Mouse (Mus musculus): Measurements from ENCODE around the gene Sulf2. TPM values are rescaled to one million over a fixed set of nuclear protein-coding genes. Genes with fewer than 3 reads are reported as not detected.

Gene Sulf2
- polyA plus RNA-seq, 1 experiment from 2014 or later = 73.6 TPM

DNA sequence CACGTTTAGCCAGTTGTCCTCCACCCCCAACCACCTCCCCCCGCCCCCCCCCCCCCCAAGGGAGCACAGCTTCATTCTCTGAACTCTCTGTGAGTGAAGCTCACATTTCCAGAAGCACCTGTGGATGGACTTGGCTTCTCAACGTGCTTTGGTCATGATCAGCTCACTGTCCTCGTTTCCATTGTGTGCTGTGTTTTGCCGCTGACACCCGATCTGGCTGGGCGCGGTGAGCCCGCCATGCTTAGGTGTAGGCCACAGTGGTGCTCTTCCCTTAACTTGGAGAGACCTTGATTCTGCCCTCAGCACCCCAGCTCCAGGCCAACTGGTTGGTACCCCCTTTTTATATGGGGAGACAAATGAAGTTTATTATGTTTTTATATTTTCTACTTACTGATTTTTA, 83.6 kb downstream of the Sulf2 start:
- no peaks in the 10 kb centered on the region for H3K27me3 ChIP-seq (replicated peaks; ENCODE audit: control insufficient read depth, insufficient read depth, low read length)
- 81% methylated on average over 9 of the region's 9 CpGs for WGBS
- no peak overlapping the region for H3K4me2 ChIP-seq (ENCODE audit: low read length)
- no peak overlapping the region for H3K27ac ChIP-seq (ENCODE audit: low read depth, low read length)
- H3K9ac ChIP-seq (ENCODE audit: low read depth, low read length) = no peak overlapping the region
- no peak for ATAC-seq
- no peak overlapping the region for H3K4me3 ChIP-seq (ENCODE audit: low read length)
- H3K36me3 ChIP-seq (ENCODE audit: control insufficient read depth, insufficient read depth, low read length) = peaks cover 28% of the 10 kb centered on the region
- no peaks in the 10 kb centered on the region for H3K9me3 ChIP-seq (ENCODE audit: control insufficient read depth, low read length)
- no peaks in the 10 kb centered on the region for H3K4me1 ChIP-seq (ENCODE audit: control insufficient read depth, insufficient read depth, low read depth, low read length)

DNA sequence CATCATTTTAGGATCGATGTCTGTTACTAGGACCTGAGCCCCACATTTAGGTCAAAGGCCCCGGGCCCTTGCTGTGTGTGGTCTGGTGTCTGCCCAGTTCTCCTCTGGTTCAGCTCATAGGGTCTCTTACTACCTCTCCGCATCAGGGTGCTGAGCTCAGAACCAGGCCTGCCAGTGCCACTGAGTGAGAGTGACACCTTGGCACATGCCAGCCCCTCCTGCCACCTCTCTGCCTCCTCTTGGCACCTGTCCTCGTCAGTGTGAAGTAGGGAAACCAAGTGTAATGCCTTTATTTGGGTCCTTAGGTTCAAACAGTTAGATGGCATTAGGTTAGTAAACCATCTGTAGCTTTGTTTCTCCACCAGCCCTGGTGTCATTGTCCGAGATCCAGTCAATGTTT, 84.0 kb downstream of the Sulf2 start:
- no peaks in the 10 kb centered on the region for H3K27me3 ChIP-seq (replicated peaks; ENCODE audit: control insufficient read depth, insufficient read depth, low read length)
- no peaks in the 10 kb centered on the region for H3K4me1 ChIP-seq (ENCODE audit: control insufficient read depth, insufficient read depth, low read depth, low read length)
- H3K27ac ChIP-seq (ENCODE audit: low read depth, low read length) = no peak overlapping the region
- H3K9me3 ChIP-seq (ENCODE audit: control insufficient read depth, low read length) = no peaks in the 10 kb centered on the region
- ATAC-seq = no peak
- H3K36me3 ChIP-seq (ENCODE audit: control insufficient read depth, insufficient read depth, low read length) = peaks cover 28% of the 10 kb centered on the region
- H3K9ac ChIP-seq (ENCODE audit: low read depth, low read length) = no peak overlapping the region
- 86% methylated on average over 5 of the region's 5 CpGs for WGBS
- H3K4me2 ChIP-seq (ENCODE audit: low read length) = no peak overlapping the region
- H3K4me3 ChIP-seq (ENCODE audit: low read length) = no peak overlapping the region

DNA sequence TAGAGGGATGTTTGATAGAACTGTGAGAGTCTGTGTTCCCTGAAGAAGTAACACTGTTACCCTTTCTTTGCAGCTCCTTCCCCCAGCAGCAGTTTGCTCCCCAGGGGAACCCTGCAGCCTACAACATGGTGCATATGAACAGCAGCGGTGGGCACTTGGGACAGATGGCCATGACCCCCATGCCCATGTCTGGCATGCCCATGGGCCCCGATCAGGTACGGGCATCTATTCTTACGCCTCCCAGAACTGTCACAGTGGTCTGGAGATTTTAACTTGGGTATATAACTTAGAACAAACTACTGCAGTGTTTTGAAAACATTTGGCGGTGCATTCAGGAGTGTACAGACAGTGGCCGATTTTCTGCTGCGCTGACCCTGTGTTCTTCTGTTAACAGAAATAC, 85.7 kb downstream of the Sulf2 start:
- no peak overlapping the region for H3K27ac ChIP-seq (ENCODE audit: low read depth, low read length)
- peaks cover 30% of the 10 kb centered on the region for H3K36me3 ChIP-seq (ENCODE audit: control insufficient read depth, insufficient read depth, low read length)
- no peak overlapping the region for H3K4me2 ChIP-seq (ENCODE audit: low read length)
- no peak overlapping the region for H3K9ac ChIP-seq (ENCODE audit: low read depth, low read length)
- H3K4me3 ChIP-seq (ENCODE audit: low read length) = no peak overlapping the region
- WGBS = 93% methylated on average over 7 of the region's 7 CpGs
- no peaks in the 10 kb centered on the region for H3K9me3 ChIP-seq (ENCODE audit: control insufficient read depth, low read length)
- no peaks in the 10 kb centered on the region for H3K27me3 ChIP-seq (replicated peaks; ENCODE audit: control insufficient read depth, insufficient read depth, low read length)
- ATAC-seq = no peak
- H3K4me1 ChIP-seq (ENCODE audit: control insufficient read depth, insufficient read depth, low read depth, low read length) = no peaks in the 10 kb centered on the region

DNA sequence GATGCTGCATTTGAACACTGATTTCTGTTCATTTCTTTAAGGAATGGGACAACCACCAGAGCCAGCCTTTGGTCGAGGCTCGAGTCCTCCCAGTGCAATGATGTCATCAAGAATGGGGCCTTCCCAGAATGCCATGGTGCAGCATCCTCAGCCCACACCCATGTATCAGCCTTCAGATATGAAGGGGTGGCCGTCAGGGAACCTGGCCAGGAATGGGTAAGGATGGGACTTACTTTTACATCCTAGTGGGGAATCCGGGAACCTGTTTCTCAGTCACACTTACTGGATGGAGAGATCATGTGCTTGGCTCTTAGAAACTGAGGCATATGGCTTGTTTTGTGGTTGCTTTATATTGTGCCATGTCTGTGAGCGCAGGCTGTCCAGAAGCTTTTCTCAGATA, 86.3 kb downstream of the Sulf2 start:
- WGBS = 85% methylated on average over 5 of the region's 5 CpGs
- ATAC-seq = no peak
- no peaks in the 10 kb centered on the region for H3K27me3 ChIP-seq (replicated peaks; ENCODE audit: control insufficient read depth, insufficient read depth, low read length)
- no peaks in the 10 kb centered on the region for H3K9me3 ChIP-seq (ENCODE audit: control insufficient read depth, low read length)
- no peak overlapping the region for H3K27ac ChIP-seq (ENCODE audit: low read depth, low read length)
- H3K4me1 ChIP-seq (ENCODE audit: control insufficient read depth, insufficient read depth, low read depth, low read length) = no peaks in the 10 kb centered on the region
- no peak overlapping the region for H3K4me2 ChIP-seq (ENCODE audit: low read length)
- H3K9ac ChIP-seq (ENCODE audit: low read depth, low read length) = no peak overlapping the region
- peaks cover 30% of the 10 kb centered on the region for H3K36me3 ChIP-seq (ENCODE audit: control insufficient read depth, insufficient read depth, low read length)
- H3K4me3 ChIP-seq (ENCODE audit: low read length) = no peak overlapping the region

DNA sequence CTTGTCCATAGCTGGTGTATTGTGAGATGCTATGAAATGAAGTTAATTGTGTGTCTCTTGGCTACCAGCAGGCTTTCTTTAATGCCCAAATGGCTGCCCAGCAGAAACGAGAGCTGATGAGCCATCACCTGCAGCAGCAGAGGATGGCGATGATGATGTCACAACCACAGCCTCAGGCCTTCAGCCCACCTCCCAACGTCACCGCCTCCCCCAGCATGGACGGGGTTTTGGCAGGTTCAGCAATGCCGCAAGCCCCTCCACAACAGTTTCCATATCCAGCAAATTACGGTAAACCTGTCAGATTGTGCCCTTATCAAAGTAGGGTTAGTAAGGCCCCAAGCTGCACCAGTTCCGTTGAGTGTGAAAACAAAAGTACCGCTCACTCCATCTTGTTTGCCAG, 87.2 kb downstream of the Sulf2 start:
- Histone ChIP-seq H3K4me1 (ENCODE audit: control insufficient read depth, insufficient read depth, low read depth, low read length) (no peaks in the 10 kb centered on the region), H3K27ac (ENCODE audit: low read depth, low read length) (no peak overlapping the region), H3K9me3 (ENCODE audit: control insufficient read depth, low read length) (no peaks in the 10 kb centered on the region), H3K4me2 (ENCODE audit: low read length) (no peak overlapping the region), H3K9ac (ENCODE audit: low read depth, low read length) (no peak overlapping the region), H3K27me3 (replicated peaks; ENCODE audit: control insufficient read depth, insufficient read depth, low read length) (no peaks in the 10 kb centered on the region), H3K4me3 (ENCODE audit: low read length) (no peak overlapping the region), H3K36me3 (ENCODE audit: control insufficient read depth, insufficient read depth, low read length) (peaks cover 29% of the 10 kb centered on the region)
- WGBS = 83% methylated on average over 9 of the region's 9 CpGs
- ATAC-seq = no peak

DNA sequence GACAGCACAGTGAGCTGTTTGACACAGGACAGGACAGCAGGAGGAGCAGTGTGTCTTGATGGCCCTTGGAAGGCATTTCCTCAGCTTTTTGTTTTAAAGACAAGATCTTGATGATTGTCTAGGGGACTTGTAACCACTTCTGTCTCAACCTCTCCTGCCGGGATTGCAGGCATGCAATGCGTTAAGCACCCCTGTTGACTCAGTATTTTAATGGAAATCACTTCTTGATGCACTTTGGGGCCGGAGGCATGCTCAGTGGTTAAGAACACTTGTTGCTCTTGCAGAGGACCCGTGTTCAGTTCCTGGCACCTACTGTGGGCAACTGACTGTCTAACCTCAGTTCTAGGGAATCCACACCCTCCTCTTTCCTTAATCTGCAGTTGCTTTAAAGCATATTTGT, 89.0 kb downstream of the Sulf2 start:
- WGBS = 65% methylated on average over 4 of the region's 4 CpGs
- Histone ChIP-seq H3K4me3 (ENCODE audit: low read length) (no peak overlapping the region), H3K4me1 (ENCODE audit: control insufficient read depth, insufficient read depth, low read depth, low read length) (no peaks in the 10 kb centered on the region), H3K27me3 (replicated peaks; ENCODE audit: control insufficient read depth, insufficient read depth, low read length) (no peaks in the 10 kb centered on the region), H3K36me3 (ENCODE audit: control insufficient read depth, insufficient read depth, low read length) (peaks cover 36% of the 10 kb centered on the region), H3K9me3 (ENCODE audit: control insufficient read depth, low read length) (no peaks in the 10 kb centered on the region), H3K27ac (ENCODE audit: low read depth, low read length) (no peak overlapping the region), H3K9ac (ENCODE audit: low read depth, low read length) (no peak overlapping the region), H3K4me2 (ENCODE audit: low read length) (no peak overlapping the region)
- ATAC-seq = no peak

DNA sequence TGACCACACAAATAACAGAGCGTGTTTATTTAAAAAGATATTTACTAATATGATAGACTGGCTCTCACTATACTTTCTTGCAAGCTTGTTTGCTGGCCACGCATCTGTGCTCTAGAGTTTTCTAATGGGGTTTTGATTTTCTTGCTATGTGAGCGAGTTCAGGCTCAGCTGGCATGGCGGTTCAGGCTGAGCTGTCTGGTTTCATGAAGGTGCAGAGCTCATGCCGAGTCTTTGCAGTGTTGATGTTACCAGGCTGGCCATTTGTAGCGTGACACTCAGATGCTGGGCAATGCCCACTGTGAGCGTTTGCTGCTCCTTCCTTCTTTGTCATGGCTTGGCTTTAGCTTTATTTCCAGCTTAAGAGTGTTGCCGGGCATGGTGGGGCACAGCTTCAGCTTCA, 93.0 kb downstream of the Sulf2 start:
- H3K27me3 ChIP-seq (replicated peaks; ENCODE audit: control insufficient read depth, insufficient read depth, low read length) = no peaks in the 10 kb centered on the region
- H3K9ac ChIP-seq (ENCODE audit: low read depth, low read length) = no peak overlapping the region
- no peaks in the 10 kb centered on the region for H3K4me1 ChIP-seq (ENCODE audit: control insufficient read depth, insufficient read depth, low read depth, low read length)
- no peak overlapping the region for H3K4me2 ChIP-seq (ENCODE audit: low read length)
- WGBS = 91% methylated on average over 8 of the region's 8 CpGs
- peaks cover 21% of the 10 kb centered on the region for H3K36me3 ChIP-seq (ENCODE audit: control insufficient read depth, insufficient read depth, low read length)
- H3K27ac ChIP-seq (ENCODE audit: low read depth, low read length) = no peak overlapping the region
- no peak for ATAC-seq
- no peak overlapping the region for H3K4me3 ChIP-seq (ENCODE audit: low read length)
- H3K9me3 ChIP-seq (ENCODE audit: control insufficient read depth, low read length) = no peaks in the 10 kb centered on the region

DNA sequence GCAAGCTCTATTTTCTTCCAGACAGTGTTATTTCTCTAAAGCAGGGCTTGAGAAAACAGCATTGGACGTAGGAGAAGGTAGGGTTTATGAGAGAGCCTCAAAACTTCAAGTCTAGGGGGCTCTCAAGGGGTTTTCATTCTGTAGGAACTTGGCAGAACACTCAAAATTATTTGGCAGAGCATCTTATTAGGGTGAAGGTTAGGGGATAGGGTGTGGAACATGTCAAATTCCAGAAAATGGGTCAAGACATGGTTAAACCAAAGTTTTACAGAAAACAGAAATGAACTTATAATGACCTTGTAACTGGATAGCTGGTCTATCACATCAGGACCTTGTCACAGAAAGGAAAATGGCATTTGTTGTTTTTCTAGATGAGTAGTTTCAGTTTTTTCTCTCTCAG, 93.5 kb downstream of the Sulf2 start:
- 83% methylated on average over 1 of the region's 1 CpGs for WGBS
- ATAC-seq = no peak
- peaks cover 23% of the 10 kb centered on the region for H3K36me3 ChIP-seq (ENCODE audit: control insufficient read depth, insufficient read depth, low read length)

DNA sequence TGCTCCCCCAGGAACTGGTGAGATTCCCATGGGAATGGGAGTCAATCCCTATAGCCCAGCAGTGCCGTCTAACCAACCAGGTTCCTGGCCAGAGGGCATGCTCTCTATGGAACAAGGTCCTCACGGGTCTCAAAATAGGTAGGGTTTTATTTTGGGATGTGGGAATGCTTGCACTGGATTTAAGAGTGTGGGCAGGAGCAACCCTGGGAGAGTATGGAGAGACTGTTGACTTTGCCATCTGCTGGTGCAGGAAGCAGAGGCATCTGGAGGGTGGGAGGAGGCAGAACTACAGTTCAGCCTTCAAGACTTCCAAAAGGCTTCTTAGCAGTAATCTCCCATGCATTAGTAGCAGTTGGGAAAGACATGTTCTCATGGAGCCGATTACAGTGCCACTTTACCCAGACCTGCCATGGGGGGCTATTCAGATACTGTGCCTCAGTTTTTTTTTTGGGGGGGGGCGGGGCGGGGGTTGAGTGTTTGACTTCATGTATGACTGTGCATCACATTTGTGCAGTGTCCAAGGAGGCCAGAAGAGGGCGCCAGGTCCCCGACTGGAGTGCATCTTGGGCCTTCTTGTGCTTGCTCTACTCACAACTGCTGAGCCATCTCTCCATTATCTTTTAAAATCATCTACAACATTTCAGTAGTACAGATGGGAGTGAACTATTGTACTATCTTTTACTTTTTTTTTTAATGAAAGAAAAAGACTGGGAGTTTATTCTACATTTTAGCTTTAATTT, 95.6 kb downstream of the Sulf2 start:
- H3K36me3 ChIP-seq (ENCODE audit: control insufficient read depth, insufficient read depth, low read length) = peaks cover 25% of the 10 kb centered on the region
- 75% methylated on average over 7 of the region's 7 CpGs for WGBS

More for the DNA sequence above, 93.5 kb downstream of the Sulf2 start:
- no peaks in the 10 kb centered on the region for H3K27me3 ChIP-seq (replicated peaks; ENCODE audit: control insufficient read depth, insufficient read depth, low read length)
- no peak overlapping the region for H3K4me2 ChIP-seq (ENCODE audit: low read length)
- H3K9ac ChIP-seq (ENCODE audit: low read depth, low read length) = no peak overlapping the region
- H3K9me3 ChIP-seq (ENCODE audit: control insufficient read depth, low read length) = no peaks in the 10 kb centered on the region
- no peak overlapping the region for H3K27ac ChIP-seq (ENCODE audit: low read depth, low read length)
- no peaks in the 10 kb centered on the region for H3K4me1 ChIP-seq (ENCODE audit: control insufficient read depth, insufficient read depth, low read depth, low read length)
- no peak overlapping the region for H3K4me3 ChIP-seq (ENCODE audit: low read length)

More for the DNA sequence above, 95.6 kb downstream of the Sulf2 start:
- no peaks in the 10 kb centered on the region for H3K9me3 ChIP-seq (ENCODE audit: control insufficient read depth, low read length)
- no peaks in the 10 kb centered on the region for H3K27me3 ChIP-seq (replicated peaks; ENCODE audit: control insufficient read depth, insufficient read depth, low read length)
- H3K27ac ChIP-seq (ENCODE audit: low read depth, low read length) = no peak overlapping the region
- H3K4me2 ChIP-seq (ENCODE audit: low read length) = no peak overlapping the region
- ATAC-seq = no peak
- H3K4me1 ChIP-seq (ENCODE audit: control insufficient read depth, insufficient read depth, low read depth, low read length) = no peaks in the 10 kb centered on the region
- H3K4me3 ChIP-seq (ENCODE audit: low read length) = no peak overlapping the region
- no peak overlapping the region for H3K9ac ChIP-seq (ENCODE audit: low read depth, low read length)

All from hindbrain, embryonic 16.5 days (tissue).